Mouse (Mus musculus) thymus, postnatal 14 days (tissue): Measurements from ENCODE around the gene Tapbp.

ENCODE experiments used
- DNase-seq: peaks from one replicate; pipeline ENCODE4 v3.0.0; 2021

The Tapbp gene

DNA sequence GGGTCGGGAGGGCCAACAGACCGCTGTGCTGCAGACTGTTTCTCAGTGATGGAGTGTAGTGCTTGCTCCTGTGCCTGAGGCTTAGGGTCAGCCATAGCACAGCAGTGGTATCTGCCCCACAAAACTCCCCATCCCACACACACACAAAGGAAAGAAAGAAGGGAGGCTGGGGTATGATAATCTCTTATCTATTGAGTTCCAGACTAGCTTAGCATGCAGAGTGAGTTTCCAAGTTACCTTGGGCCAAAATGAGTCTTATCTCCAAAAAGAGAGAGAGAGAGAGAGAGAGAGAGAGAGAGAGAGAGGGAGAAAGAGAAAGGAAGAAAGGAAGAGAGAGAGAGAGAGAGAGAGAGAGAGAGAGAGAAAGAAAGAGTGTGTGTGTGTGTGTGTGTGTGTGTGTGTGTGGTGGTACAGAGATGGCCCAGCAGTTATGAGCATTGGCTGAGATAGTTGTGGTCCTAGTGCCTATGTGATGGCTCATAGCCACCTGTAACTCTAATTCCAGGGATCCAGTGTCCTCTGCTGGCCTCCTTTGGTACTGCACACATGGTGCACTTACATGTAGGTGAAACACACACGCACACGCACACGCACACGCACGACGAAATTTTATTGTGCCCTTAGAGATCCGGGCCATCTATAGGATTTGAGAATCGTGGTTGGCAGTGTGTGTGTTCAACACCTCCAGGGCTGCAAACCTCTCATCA lies 9.0 kb downstream of the Tapbp start:
- peak; percentile 64 for DNase-seq

DNA sequence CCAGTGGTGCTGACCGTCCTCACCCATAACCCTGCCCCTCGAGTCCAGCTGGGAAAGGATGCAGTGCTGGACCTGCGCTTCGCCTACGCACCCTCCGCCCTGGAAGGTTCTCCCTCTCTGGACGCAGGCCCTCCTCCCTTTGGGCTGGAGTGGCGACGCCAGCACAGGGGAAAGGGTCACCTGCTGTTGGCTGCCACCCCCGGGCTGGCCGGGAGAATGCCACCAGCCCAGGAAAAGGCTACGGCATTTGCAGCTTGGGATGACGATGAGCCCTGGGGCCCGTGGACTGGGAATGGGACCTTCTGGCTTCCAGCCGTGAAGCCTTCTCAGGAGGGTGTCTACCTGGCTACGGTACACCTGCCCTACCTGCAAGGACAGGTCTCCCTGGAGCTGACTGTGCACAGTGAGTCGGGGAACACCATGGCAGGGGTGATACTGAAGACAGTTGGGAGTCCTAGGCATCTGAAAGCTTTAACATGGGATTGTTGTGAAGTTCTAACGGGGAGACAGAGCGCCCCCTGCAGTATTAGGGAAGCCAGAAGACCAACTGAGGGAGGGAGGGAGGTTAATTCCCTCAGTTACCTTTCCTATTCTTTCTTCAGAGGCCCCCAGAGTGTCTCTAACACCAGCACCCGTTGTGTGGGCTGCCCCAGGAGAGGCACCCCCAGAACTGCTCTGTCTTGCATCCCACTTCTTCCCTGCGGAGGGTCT lies 9.9 kb downstream of the Tapbp start:
- DNase-seq: no peak

DNA sequence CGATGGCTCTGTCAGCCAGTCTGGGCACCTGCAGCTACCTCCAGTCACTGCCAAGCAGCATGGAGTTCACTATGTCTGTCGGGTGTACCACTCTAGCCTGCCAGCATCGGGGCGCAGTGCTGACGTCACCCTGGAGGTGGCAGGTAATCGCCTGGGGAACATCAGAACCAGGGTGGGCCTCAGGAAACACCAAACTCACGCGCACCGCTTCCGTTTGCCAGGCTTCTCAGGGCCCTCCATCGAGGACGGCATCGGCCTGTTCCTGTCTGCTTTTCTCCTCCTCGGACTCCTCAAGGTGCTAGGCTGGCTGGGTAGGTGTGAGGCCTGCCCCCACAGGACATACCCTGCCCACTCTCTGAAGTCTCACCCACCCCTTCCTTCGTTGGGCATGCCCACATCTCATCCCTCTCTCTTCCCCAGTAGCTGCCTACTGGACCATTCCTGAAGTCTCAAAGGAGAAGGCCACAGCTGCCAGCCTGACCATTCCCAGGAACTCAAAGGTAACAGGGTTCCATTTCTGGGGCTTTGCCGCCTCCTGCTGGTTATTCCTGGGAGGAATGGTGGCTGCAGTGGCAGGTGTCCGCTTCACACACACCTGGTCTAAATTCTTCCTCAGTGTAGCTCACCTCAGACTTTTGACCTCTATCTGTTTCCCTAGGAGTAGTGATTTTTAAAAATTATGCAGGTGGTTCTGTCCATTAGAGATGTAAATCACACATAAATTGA lies 10.7 kb downstream of the Tapbp start:
- DNase-seq: no peak

DNA sequence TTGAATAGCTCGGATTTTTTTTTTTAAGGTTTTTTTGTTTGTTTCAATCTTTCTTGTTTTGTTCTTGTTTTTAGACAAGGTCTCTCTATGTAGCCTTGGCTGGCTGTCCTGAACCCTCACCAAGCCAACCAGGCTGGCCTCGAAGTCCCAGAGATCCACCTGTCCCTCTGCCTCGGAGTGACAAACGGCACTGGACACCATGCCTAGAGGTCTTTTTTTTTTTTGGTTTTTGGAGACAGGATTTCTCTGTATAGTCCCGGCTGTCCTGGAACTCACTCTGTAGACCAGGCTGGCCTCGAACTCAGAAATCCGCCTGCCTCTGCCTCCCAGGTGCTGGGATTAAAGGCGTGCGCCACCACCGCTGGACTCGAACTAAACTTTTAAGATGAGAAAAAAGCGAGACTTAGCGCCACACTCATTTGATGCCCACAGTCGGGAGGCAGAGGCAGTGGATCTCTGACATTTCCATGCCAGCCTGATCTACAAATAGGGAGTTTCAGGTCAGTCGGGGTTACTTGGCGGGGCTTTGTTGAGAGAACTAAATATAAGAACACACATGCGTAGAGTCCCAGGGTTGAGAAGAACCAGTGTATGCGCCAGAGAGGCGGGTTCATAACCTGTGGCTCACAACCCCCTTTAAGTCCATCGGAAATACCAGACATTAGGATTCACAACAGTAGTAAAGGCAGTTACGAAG lies 12.7 kb downstream of the Tapbp start:
- no peak for DNase-seq

DNA sequence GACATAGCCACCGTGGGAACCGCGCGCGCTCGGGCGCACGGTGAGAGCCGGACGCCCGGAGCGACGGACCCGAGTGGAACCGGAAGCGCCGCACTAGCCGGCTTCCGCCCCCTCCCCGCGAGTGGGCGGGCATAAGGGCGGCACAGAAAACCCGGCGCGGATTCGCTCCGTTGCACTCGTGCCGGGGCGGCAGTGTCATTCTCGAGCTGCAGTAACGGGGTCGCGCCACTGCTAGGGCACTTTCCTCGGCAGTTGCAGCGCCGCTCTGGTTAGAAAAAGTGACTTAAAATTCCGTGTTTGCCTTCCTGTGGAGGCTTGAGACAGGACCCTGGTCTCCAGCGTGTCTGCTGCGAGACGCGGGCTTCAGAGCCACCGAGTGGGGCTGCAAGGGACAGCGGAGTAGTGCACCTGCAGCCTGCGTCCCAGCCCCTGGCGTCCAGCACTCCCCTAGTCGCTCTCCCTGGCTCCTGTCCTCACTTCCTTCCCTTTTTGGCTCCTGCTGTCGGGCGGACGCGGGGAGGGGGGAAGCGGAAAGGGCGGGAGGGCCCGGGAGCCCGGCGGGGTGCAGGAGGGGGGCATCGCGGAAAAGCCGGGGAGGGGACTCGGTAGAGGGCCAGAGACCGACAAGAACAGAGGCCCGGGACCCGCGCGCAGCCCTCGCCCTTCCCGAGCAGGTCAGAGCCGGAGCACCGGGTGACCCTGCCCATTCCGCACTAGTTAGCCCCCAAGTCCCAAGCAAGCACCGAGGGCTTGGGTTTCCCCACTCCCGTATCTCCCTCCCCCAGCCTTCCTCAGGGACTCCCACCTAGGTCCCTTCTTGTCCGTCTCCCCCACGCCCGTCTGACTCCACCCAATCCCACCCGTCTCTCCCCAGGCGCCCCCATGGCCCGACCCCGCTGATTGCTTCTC lies 13.9 kb downstream of the Tapbp start, which contains the start of gene Rgl2:
TSS of gene Rgl2 (plus strand) at position 173 of the 909 bp plus-strand sequence.
- DNase-seq: peak; percentile 98

DNA sequence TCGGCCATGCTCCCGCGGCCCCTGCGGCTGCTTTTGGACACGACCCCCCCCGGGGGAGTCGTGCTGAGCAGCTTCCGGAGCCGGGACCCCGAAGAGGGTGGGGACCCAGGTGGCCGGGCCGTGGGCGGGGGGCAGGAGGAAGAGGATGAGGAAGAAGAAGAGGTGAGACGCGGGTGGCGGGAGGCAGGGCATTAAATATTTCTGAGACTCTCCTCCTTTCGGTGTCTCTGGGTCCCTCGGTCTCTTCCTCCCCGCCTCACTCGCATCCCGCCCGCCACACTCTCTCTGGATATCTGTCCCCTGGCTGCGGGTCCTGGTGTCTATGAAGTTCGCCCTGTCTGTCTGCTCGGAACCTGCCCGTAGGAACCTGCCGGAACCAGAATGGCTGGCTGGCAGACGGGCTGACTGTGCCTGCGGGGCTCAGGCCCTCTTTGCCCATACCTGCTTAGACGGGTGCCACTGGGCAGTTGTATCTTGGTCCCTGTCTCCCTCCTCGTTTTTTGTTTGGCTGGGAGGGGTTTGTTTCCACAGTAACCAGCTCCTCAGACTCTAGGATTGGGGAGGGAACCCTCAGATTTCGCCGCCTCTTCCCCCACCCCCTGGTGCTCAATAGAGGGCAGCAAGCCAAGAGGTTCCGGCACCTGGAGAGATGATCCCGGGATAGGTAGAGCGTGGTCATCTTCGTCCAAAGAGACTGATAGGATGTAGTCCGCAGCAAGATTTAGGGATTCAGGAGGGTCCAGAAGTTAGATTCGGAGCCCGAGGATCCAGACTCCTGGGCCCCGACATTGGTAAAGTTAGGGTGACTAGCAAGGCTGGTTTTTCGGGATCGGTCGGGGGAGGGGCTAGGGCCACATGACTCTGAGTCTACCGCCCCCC lies 14.8 kb downstream of the Tapbp start:
- peak; percentile 85 for DNase-seq

DNA sequence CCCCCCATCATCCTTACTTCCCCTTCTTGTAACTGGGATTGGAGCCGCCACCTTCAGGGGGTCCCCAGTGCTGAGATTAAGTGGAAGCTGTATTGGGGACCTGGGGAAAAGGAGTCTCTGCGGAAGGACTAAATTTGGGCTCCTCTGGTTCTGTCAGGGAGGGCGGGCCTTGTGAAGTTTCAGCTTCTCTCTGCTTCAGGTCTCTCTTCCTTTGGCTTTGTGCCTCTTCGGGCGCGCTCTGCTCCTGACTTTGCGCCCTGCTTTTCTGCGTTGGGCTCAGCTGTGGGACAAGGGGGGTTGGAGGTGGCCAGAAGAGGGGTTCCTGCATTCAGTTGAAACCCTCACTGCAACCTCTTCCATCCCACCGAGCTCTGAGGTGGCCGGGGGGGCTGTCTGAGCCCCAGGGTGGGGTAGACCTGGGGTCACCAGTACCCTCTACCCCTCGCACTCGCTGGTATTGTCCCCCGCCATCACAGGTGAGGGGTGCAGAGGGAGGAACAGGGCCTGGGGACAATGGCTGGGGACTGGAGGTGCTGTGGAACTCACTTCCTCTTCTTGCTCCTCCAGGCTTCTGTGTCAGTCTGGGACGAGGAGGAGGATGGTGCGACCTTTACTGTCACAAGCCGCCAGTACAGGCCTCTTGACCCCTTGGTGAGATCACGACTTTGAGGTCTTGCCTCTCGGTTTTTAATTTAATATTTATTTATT lies 15.6 kb downstream of the Tapbp start:
- DNase-seq: no peak

DNA sequence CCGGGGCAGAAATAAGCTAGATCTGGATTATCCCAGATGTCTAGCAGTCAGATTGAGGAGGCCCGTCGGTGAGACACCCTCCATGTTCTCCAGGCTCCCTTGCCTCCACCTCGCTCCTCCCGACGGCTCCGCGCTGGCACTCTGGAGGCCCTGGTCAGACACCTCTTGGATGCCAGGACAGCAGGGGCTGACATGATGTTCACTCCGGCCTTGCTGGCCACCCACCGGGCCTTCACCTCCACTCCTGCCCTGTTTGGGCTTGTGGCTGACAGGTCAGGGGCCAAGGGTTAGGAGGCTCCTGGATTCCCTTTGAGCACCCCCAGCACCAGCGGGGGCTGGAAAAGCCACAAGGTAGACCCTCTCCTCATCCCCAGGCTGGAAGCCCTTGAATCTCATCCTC lies 16.2 kb downstream of the Tapbp start:
- no peak for DNase-seq

DNA sequence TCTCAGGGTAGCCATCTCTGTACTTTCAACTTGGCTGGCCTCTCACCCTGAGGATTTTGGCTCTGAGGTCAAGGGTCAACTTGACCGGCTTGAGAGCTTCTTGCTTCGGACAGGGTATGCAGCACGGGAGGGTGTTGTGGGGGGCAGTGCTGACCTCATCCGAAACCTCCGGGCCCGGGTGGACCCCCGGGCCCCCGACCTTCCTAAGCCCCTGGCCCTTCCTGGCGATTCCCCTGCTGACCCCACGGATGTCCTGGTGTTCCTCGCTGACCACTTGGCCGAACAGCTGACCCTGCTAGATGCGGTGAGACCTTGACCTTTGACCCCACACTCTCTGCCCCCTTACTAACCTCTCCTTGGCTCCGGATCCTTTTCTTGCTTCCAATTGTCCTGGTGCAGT lies 16.7 kb downstream of the Tapbp start:
- DNase-seq: no peak

DNA sequence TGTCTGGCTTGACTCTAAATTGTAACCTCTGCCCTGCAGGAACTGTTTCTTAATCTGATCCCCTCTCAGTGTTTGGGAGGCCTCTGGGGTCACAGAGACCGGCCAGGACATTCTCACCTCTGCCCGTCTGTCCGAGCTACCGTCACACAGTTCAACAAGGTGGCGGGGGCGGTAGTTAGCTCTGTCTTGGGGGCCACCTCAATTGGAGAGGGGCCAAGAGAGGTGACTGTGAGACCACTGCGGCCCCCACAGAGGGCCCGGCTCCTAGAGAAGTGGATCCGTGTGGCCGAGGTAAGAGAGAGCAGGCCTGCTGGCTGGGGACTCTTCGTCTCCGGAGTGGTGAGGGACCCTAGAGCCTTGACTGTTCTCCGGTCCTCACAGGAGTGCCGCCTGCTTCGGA lies 17.3 kb downstream of the Tapbp start:
- DNase-seq: no peak

DNA sequence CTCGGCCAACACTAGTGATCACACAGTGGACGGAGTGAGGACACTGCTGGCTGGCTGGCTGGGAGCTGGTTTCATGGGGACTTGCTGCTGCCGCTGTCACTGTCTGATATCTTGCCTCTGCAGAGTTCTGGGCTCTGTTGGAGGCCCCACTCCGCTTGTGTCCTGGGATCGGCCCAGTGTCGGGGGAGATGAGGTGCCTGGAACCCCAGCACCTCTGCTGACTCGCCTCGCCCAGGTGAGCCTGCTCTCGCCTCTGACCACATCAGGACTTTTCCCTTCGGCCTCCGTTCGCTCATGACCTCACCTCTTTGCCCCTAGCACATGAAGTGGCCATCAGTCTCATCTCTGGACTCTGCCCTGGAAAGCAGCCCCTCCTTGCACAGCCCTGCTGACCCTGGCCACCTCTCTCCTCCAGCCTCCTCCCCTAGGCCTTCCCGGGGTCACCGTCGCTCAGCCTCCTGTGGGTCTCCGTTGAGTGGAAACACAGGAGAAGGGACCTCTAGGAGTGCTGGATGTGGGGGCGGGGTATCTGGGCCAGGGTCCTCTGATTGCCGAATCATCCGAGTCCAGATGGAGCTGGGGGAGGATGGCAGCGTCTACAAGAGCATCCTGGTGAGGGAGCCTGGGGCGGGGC lies 19.8 kb downstream of the Tapbp start:
- DNase-seq: no peak

DNA sequence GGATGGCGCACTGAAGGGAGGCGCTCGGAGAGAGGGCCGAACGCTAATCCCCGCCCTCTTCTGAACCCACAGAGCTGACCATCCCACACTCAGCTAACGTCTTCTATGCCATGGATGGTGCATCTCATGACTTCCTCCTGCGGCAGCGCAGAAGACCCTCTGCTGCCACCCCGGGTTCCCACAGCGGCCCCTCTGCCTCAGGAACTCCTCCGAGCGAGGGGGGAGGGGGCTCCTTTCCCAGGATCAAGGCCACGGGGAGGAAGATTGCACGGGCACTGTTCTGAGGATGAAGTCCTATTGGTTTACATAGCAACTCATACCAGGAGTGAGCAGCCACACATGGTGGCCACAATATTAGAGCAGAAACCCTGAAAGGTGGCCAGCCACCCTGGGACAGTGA lies 21.3 kb downstream of the Tapbp start:
- no peak for DNase-seq

DNA sequence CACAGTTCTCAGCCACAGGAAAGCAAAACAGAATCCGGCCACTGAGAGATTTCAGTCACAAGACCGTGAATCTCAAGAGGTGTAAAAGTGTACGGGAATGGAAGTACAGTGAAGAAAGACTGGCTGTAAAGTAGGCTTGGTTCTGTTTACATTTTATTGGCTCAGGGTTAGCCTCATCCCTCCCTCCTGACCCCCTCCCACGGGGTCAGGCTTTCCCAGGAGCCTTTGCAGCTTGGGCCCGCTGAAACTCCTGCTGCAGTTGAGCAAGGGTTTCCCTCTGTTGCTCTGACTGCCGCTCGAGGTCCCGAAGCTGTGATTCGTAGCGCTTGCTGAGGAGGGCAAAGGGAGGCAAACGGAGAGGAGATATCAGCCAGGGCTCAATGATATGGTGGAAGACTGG lies 23.1 kb downstream of the Tapbp start:
- no peak for DNase-seq

DNA sequence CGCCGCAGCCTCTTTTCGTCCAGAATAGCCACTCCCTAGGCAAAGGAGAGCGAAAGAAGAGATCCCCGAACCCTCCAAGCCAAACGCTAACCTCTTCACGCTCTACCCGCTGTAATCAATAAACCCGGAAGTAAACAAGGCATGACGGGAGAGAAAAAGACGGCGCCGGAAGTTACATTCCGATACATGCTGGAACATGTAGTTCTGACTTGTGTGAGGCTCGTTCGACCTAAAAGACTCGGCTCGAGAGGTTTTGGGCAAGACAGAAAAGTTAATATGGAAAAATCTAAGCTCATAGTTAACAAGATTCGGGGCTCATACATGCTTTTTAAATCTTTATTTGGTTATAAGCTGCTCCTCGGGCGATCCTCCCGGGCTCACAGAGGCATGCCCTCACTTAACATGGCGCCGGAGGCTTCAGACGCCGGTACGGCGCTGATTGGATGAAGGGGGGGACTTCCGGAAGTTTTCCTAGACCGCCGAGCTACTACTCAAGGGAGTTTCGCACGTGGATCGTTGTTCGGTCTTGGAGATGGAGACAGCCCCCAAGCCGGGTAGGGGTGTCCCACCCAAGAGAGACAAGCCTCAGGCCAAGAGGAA lies 24.6 kb downstream of the Tapbp start, which contains the start of the genes Pfdn6 and Wdr46:
TSS of gene Pfdn6 (minus strand) at position 138 of the 600 bp plus-strand sequence.
TSS of gene Wdr46 (plus strand) at position 455 of the 600 bp plus-strand sequence.
- DNase-seq: peak; percentile 88

DNA sequence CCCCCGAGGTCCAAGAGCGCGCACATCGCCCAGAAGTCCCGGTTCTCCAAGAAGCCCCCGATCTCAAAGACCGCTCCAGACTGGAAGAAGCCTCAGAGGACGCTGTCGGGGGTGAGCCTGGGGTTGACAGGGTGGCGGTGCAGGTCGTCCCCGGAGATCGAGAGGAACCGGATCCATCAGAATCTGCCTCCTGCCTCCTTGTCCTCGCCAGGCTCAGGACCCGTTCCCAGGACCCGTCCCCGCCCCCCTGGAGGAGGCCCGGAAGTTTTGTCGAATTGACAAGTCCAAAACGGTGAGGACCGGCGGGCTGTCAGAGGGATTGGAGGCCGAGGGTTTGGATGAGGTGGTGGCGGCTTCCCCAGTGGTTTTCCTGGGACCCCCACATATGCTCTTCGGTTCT lies 25.3 kb downstream of the Tapbp start:
- peak; percentile 51 for DNase-seq

DNA sequence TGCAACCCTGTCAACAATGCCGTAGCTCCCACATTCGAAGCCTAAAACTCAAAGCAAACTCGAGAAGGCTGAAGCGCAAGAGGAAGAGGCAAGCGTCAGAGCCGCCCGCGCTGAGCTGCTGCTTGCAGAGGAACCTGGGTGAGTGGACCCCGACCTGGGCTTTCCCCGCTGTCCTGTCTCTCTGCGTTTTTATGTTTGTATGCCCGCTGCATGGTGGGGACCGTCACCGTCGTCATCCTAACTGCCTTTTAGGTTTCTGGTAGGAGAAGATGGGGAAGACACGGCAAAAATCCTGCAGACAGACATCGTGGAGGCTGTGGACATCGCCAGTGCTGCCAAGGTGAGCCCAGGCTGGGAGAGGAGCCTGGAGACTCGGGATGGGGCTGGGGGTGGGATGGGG lies 25.7 kb downstream of the Tapbp start:
- no peak for DNase-seq

DNA sequence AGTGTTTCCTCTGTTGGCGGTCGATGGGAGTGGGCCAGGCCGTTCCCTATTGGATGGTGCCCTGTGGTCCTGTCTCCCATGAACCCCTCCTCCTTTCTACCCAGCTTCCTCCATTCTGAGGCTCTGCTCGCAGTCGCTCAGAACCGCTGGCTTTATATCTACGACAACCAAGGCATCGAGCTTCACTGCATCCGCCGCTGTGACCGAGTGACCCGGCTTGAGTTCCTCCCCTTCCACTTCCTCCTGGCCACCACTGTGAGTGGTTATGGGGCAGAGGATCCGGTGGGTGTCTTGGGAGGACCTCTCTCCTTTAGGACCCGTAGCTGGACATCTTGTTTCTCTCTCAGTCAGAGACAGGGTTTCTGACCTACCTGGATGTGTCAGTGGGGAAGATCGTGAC lies 27.8 kb downstream of the Tapbp start:
- DNase-seq: no peak

DNA sequence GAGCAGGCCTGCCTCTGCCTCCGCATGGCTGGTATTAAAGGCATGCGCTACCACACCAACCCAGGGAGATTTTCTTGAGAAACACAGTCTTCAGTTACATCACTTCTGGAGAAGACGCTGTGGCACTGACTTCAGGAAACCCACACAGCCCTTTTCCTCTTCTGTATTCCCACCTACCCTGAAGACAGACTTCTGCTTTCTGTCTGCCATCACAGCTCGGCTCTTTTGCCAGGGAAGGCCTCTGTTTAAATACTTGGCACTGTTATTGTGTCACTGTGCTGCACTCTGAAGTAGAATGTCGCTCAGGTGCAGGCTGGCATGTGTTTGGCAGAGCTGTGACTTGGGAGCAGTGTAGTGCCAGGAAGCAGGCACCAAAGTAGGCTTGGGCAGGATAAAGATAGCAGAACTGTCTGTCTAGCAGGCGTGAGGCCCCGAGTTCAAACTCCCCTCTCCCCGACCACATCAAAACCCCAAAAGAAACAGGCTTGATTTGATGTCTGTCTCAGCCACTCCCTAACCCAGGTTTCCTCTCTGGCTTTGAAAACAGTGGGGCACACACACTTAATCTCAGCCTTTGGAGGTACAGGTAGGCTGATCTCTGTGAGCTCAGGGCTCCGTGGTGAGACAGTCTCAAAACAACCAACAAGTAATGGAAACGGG lies 31.9 kb downstream of the Tapbp start:
- DNase-seq: peak; percentile 70
